Mouse (Mus musculus) megakaryocyte-erythroid progenitor cell, adult 5-6 weeks (primary cell): ENCODE results near the gene Mgp. TPM values are rescaled to one million over a fixed set of nuclear protein-coding genes. Genes with fewer than 3 reads are reported as not detected.
"Not testable (repeated sequence)": the region's sequence is repeated elsewhere in the genome, so short reads cannot be mapped to it uniquely, and the experiment has no call there.

Experiments used
- ATAC-seq: replicated peaks from 2 replicates; pipeline ENCODE4 v1.8.0; 2016; ENCODE audit warnings: mild to moderate bottlenecking, inconsistent platforms; ENCODE audit not compliant: severe bottlenecking, poor library complexity, low FRiP score, low TSS enrichment
- total RNA-seq, 2 experiments: library from RNA; stranded (forward) in 1 of 2; stranded (reverse) in 1 of 2; fragments of 200-1000, 215-1000 nt in 1 of 2; fragments of >200 nt in 1 of 2; fragmentation: Nextera tagmentation in 1 of 2; gene quantifications; 2 replicates each; pipeline ENCODE4 v1.2.3; 2014 to 2017

Gene Mgp
- total RNA-seq, 2 experiments from 2014 or later = not detected

- ATAC-seq = 0 out of 2 replicates have a peak, but pooled peaks have one; percentile 38
Measured at GRCm38 (mm10) chr6:136900369-136901009, 24.9 kb upstream of the Mgp start.

DNA sequence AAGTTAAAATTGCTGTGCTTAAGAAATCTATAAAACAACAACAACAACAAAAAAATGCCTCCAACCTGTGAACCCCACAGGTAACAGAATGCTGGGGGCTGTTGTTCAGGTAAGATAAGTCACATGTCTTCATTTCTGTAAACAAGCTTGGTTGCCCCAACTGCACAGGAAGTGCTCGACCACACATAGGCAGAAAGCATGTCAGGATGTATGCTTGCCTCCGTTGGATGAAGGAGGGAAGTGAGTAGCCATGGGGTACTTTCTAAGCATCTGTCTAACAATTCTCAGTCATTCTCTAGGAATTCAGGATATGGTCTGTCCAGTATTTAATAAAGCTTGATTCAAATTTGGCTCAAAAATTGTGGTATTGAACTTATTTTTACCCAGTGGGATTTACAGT, 23.3 kb upstream of the Mgp start:
- ATAC-seq = no peak

- ATAC-seq = no peak
Measured at GRCm38 (mm10) chr6:136898222-136898621, 22.6 kb upstream of the Mgp start.

- ATAC-seq = no peak
Measured at GRCm38 (mm10) chr6:136897789-136898188, 22.2 kb upstream of the Mgp start.

- ATAC-seq = no peak
Measured at GRCm38 (mm10) chr6:136894532-136895339, 19.1 kb upstream of the Mgp start.

- ATAC-seq = peak; percentile 90
Measured at GRCm38 (mm10) chr6:136892002-136892401, 16.4 kb upstream of the Mgp start.

DNA sequence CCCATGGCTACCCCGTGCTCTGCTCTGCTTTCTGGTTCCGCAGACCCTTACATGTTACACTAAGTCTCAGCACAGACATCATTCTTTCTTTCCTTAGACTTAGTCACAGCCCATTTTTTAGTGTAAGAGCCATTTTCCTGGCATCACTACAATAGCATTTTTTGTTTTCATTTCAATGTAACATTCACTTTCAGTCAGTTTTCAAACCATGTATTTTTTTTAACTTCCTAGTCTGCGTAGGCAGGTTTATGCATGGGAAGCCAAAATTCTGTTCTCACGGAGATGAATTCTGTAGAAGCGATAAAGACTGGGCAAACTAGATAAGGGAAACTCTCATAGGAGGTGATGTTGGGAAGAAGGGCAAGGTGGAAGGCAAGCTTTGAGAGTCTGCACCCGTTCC, 13.9 kb upstream of the Mgp start:
- ATAC-seq = no peak

GRCm38 (mm10) chr6:136889067-136889466, 13.4 kb upstream of the Mgp start:
- ATAC-seq = no peak

DNA sequence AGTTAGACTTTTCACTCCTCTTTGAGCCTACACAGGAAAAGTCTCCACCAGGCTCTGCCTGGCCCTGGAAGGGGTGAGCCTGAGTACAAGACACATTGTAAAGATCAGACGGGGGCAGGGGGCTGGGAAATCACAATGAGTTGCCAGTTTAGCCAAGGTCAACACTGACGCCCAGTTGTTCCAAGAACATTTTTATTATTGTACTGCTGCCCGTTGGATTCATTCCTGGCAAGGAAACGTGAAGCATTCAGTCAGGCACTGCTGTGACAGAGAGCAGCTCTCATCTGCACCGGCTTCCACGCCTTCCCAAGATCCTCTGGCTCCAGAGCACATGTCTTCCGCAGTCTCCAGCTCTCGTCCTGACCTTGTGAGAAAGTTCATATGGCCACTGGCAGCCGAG, 12.2 kb upstream of the Mgp start:
- ATAC-seq = no peak

DNA sequence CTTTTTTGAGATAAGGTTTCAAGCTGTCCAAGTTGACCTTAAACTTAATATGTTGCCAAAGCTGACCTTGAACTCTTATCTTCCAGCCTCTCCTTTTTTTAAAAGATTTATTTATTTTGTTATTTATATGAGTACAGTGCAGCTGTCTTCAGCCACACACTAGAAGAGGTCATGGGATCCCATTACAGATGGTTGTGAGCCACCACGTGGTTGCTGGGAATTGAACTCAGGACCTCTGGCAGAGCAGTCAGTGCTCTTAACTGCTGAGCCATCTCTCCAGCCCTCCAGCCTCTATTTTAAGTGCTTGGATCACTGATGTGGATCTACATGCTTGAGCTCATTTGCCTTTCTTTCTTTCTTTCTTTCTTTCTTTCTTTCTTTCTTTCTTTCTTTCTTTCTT, 9.1 kb upstream of the Mgp start:
- not testable (repeated sequence) for ATAC-seq

DNA sequence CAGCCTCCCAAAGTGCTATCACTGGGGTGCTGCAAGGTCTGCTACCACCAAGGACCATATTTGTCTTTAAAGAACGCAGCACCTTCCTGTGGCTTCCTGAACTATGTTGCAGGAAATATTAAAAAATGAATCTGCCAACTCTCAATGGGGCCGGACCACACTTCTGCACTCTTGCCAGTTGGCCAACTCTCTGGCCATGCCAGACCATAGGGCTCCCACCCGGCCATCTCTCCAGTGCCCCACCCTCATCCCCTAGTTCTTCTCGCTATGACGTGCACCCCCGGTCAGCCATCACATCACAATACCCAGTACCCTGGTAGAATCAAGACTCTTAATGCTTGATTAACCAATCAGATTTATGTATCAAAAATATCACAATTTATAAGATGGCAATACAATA, 8.3 kb upstream of the Mgp start:
- ATAC-seq = no peak

DNA sequence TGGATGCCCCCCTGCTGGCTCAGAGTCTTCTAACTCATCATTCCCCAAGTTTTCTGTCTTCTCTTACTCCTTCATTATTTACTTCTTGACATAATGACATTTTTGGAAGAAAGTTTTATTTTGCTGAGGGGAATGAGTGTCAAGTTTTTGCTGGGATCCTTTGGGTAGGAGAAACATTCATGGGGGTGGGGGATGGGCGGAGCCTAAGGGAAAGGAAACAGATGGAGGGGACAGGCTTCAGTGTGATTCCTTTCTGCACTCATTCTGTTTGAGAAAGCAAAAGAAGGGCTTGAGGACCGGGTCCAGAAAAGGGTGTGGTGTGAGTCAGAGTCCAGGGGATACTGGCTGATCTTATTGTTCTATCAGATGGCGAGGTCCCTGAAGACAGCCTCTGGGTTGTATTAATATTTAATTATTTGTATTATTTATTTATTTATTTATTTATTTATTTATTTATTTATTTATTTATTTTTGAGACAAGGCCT, 7.8 kb upstream of the Mgp start:
- no peak for ATAC-seq

DNA sequence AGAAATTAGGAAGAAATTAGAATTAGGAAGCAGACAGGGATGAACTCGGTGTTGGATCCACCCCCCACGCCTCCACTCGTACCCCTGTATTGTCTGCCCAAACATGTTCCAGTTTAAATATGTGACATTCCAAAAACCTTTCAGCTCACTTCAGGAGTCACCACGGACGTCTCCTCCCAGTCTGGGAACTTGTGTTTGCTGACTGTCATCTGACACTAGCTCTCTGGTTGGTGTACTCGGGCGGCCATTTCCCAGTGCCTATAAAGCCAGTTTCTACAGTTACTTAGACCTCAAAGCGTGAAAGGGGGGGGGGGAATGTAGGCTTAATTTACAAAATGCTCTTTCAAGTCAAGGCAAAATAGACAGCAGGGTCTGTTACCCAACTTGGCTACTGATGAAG, 6.1 kb upstream of the Mgp start:
- no peak for ATAC-seq

DNA sequence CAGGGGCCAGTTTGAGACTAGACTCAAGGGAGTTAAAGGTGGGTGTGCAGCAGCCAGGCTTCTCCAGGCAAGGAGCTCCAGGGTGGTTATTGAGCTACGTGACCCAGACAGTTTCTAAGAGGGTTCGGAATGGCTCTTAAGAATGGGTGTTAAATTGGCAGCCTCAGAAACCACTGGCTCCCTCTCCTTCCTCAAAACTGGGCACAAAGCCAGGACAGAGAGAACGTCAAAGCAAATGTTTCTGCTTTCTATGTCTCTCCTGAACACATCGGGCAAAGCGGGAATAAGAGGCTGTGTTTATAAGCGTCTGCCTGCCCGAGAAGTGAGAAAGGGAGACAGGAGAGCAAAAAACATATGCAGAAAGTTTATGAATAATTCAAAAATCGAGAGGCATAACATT, 1.0 kb downstream of the Mgp start:
- no peak; the same call in 1 of the 2 replicates for ATAC-seq

DNA sequence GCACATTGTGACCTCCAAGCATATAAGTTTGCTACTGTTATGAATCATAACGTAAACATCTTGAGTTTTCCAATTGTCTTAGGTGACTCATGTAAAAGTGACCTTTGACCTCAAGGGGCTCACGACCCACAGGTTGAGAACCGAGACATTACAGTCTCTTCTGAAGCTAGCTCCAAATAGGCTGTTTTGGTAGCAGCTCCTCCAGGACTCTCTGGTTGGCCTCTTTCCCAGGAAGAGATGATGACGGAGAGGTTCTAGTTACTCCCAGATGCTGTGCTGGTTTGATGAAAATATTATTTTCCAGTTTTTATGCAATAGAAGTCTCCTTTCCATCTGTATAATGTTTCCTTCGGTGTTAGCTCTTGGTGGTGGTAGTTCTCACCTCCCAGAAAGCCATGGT, 6.7 kb downstream of the Mgp start:
- ATAC-seq = no peak

DNA sequence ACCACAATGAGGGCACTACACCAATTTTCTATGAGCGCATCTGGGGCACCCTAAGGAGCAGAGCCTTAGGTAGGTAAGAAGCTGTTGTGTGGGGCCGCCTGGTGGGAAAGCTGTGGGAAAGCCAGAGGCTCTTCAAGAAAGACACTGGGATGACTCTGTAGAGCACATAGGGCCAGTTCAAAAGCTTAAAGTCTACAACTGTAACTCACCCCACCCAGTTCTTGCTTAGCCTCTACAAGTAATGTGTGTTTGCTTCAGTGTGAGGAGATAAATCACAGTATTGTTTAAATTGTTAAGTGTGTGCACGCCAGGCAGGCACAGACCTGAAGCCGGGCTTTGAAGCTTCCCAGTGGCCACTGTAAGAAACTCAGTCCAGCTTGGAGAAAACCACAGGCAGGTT, 9.5 kb downstream of the Mgp start:
- ATAC-seq = no peak

DNA sequence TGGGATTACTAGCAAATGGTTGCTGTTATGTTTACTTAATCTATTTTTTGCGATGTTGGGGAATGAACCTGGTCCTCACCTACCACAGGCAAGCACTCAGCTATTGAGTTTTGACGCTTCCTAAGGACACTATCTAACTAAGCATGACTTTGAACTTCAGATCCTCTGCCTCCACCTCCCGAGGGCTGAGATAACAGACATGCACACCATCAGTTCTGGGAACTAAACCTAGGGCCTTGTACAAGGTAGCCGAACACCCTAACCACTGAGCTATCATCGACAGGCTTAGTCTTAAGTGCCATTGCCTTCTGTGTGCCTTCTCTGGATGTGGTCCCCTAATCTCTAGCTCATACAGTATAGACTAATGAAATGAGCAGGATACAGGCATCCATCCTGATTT, 10.3 kb downstream of the Mgp start:
- ATAC-seq = no peak

- 0 out of 2 replicates have a peak, but pooled peaks have one; percentile 11 for ATAC-seq
Measured at GRCm38 (mm10) chr6:136861020-136861419, 14.6 kb downstream of the Mgp start.

GRCm38 (mm10) chr6:136858420-136858819, 17.2 kb downstream of the Mgp start:
- no peak for ATAC-seq

GRCm38 (mm10) chr6:136857873-136858260, 17.8 kb downstream of the Mgp start:
- peak; percentile 15 for ATAC-seq
